Mouse (Mus musculus) myocyte (in vitro differentiated cells): ENCODE measurements around the gene Plxnb1.

Source experiments
- CEBPB ChIP-seq: IDR thresholded peaks from 2 replicates; pipeline ENCODE4 v1.6.1; 2011; ENCODE audit warnings: mild to moderate bottlenecking, moderate library complexity; ENCODE audit not compliant: poor library complexity, insufficient read depth, severe bottlenecking
- MAX ChIP-seq: IDR thresholded peaks from one replicate; pipeline ENCODE4 v1.6.1; 2011; ENCODE audit warnings: low read depth, mild to moderate bottlenecking, control low read depth
- POLR2A ChIP-seq: IDR thresholded peaks from one replicate; pipeline ENCODE4 v1.6.1; 2011; ENCODE audit warnings: low read depth, mild to moderate bottlenecking, control low read depth, moderate library complexity; ENCODE audit not compliant: insufficient read length
- POLR2AphosphoS2 ChIP-seq: IDR thresholded peaks from one replicate; pipeline ENCODE4 v1.6.1; 2011; ENCODE audit warnings: low read depth, control low read depth; ENCODE audit not compliant: insufficient read length

- TF ChIP-seq MAX = no peak
- no peak for TF ChIP-seq POLR2AphosphoS2
- no peak for TF ChIP-seq POLR2A
- TF ChIP-seq CEBPB = no peak
These were observed 44.6 kb upstream of the Plxnb1 start for GRCm38 (mm10) chr9:109050674-109050997.
